Mouse (Mus musculus) kidney, adult 11 months (tissue): ENCODE measurements around the gene Cdkl4.
"Not testable (repeated sequence)": the region's sequence is repeated elsewhere in the genome, so short reads cannot be mapped to it uniquely, and the experiment has no call there.

Source experiments
- DNase-seq: peaks from one replicate; pipeline ENCODE4 v3.0.0; 2022

Gene Cdkl4

DNA sequence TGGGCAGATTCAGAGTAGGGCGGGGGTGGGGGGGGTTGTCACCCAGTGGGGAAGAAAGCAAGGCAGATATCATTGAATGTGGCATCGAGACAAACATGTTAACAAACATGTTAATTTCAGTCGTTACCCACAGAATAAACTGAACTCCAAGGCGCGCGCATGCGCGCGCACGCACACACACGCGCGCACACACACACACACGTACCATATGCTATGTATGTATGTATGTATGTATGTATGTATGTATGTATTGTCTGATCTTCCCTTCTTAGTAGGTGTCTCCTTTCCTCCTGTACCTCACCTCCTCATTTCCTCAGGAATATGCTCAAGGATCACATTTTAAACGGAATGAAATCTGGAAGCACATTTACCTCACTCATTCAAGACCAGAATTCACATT lies at the start of gene Cdkl4:
TSS of gene Cdkl4 (minus strand) at position 175 of the 400 bp plus-strand sequence.
- no peak for DNase-seq

DNA sequence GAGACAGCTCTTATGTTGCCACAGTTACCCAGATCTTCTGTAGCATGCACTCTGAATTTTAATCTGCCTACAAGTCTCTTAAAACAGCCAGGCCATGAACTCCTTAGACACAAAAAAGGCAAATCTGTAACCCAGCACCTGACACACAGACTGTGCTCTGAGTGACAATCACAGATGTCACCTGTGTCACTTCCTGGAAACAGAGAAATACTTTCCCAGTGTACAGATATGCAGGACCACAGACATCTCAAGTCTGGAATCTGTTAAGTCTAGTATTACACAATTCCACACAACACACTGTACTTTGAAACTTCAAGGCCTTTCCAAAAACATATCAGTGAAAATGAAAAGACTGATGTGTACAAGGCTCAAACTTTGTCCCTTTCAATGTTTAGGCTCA lies 47.4 kb upstream of the Cdkl4 start:
- DNase-seq: no peak

DNA sequence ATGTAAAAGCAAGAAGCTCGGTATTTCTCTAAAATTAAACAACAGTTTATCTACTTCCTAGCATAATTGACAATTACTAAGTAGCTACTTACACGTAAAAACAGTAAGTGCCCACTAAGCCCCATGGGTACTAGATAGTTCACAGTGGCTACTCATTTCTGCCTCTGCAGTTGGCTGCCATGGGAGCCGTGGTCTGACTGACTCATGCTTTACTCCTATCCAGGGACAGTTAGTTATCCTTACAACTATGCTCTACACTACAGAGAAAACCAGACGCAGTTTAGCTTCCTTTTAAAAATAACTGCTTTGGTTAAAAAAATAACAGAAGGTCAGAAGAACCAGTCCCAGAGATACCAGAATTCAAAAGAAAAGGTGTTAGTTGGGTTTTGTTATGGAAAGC lies 44.1 kb upstream of the Cdkl4 start:
- DNase-seq: no peak

DNA sequence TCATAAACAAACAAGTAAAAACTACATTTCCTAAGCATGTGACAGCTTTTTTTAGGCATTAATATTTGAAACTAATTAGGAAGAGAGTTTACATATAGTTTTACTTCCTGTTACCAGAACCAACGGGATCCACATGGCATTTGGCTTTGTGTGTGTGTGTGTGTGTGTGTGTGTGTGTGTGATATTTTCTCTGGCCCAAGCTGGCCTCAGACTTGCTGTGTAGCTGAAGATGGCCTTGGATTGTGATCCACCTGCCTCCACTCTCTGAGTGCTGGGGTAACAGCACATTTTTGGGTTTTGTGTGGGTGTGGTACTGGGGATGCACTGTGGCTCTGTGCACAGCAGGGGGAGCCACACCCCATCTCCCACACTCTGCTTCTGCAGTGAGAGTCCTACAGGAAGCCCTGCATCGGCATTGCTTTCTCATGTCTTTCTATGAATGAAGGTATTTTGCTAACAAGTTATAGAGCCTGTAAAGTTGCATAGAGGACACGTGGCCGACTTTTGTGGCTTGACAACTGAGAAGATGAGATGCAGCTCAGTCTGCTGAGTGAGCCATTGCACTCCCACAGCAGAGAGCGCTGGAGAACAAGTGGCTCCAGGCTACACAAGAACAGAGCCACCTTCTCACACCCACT lies 43.3 kb upstream of the Cdkl4 start:
- peak; percentile 19 for DNase-seq

DNA sequence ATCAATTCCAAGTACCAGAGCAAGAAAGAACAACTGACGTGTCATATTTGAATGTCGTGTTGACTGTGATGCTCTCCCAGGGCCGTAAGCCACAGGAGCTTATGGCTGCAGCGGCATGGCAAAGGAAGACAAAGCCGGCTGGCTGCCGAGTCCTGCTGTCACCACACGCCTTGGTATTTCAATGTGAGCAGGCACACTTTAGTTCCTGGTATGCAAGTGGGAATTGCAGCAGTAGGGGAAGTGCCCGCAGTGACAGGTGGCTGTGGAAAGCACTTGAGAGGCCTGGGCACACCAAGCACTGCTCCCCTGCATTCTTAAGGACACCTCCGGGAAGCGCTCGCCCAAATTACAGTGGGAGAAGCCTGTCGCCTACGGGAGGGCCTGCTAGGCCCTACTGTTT lies 41.9 kb upstream of the Cdkl4 start:
- DNase-seq: no peak

DNA sequence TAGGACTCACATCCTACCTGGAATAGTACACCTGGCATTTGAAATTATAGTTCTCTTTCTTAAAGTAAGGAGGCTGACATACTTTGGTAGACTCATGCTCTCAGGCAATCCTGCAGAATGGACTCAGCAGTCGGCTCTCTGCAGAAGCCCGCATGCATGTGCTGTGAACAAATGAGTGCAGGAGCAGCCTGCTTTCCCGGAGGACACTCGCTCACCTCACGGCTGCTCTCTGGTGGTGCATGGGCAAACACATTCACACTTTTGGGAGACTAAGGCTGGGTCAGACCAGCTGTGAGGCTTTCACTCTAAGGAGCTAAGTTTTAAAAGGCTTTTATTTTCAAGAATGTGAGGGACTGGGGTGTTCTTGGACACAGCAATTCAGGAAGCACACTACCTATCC lies 41.3 kb upstream of the Cdkl4 start:
- DNase-seq: no peak

DNA sequence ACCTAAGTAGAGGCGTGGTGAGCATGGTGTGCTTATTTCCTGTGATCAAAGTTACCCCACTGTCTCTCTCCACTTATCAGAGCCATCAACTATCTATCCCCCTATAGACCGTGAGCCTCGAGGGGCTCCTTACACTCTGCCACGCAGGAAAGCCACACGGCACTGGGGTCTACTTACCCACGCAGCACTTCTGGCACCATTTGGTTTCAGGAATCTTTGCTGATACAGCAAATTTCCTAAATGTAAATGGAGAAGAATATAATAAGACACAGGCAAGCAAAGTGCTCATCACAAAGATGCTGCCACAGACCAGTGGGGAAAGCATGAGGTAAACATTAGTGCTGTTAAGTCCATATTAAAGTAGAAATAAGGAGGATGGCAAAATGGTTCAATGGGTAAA lies 26.2 kb upstream of the Cdkl4 start:
- DNase-seq: no peak

DNA sequence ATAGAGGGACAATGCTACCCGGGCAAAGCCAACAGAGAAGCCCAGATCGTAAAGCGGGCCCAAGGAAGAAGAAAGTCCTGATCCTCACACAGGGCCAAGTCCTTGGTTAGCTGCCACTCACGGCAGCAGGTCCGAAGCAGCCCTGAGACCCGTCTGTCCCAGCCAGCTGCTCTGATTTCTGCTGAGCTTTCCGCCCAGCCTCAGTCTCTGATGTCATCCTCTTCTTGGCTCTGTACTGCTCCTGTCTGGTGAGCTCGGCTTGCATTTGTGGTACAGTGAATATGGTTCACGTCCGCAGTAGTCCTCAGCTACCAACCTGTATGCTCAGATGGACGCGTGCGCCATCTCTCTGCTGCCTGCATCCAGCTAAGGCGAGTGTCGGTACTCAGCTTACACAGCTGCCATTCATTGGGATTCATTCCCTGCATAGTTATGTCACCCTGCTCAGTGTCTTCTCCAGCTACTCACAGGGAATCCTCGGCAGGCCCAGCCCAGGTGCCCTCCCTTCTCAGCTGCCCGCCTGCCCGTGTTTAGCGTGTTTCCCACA lies 25.5 kb upstream of the Cdkl4 start:
- no peak for DNase-seq

DNA sequence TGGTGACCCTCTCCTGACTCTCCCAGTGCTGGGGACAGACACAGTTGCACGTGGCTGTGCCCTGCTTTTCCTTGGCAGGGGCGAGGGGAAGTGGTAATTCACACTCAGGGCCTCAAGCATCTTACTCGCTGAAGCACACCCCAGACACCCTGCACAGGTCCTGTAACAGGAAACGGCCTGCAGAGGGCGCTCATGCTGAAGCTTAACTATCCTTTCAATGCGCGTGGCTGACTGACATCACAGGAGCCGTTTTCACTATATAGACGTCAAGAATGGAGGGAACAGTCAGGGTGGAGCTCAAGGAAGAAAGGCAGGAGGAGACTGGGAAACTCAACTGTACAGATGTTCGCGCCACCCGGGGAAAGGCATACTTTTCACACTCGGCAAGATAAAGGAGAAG lies 23.8 kb upstream of the Cdkl4 start:
- no peak for DNase-seq

DNA sequence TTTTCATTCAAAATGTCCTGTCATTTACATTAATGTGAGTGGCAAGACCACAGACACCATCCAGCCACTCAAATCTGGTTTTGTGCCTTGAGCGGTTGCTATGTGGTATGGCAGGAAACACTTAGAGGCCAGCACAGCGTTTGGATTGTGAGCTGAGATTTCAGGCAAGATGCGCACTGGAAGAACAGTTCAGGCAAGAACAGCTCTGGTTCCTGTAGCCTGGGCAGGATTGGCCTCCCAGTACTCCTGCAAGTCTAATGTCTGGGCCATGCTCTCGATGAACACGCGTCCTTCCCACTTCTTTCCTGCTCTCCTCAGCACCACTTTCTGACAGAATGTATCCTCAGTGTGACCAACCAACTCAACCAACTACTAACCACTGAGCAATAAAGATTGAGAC lies 5.4 kb upstream of the Cdkl4 start:
- DNase-seq: no peak

DNA sequence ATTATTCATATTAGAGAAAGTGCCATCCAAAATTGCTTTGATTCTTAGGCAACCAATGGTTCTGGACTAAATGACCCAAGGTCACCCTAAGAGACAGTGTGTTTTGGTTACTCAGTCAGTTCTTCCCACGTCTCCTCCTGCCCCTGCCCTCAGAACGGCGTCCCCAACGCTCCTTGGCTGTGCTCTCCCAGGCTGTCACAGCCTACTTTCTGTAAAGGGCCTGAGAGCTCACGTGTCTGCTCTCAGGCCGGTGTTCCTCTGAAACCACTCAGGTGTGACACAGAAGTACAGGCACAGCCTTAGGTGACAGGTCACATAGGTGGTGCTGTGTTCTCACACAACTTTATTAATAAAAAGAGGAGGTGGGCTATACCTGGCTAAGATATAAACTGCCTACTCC lies 2.3 kb upstream of the Cdkl4 start:
- DNase-seq: no peak

DNA sequence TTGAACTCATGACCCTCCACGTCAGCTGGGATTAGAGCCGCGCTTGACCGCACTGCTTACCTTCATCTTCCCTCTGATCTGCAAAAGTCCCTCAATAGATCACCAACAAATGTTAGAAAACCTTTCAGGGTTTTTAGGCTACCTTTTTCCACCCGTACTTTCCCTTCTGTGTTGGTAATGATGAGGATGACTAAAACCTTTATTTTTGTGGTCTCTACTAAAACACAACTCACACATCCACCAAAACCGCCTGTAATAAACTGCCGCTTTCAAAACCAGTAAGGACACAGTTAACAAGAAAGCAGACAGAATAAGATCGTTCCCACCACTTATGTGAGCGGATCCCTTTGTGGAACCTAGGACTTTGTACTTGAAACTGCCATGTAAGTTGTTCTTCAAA lies 1.5 kb upstream of the Cdkl4 start:
- no peak for DNase-seq

DNA sequence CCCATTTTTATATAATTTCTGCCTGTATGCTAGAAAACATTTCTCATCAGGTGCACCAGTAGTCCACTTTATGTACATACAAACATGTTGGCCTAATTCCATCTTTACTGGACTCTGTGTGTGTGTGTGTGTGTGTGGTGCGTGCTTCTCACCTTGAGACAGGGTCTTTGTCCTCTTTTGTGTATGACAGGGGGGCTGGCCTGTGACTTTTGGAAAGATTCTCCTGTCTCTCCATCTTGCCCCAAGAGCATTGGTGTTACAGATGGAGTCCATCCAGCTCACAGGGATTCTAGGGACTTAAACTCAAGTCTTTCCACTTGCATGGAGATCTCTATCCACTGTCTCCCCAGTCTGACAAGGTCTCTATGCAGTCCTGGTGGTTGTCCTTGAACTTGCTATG lies 428 bp upstream of the Cdkl4 start:
- DNase-seq: no peak

DNA sequence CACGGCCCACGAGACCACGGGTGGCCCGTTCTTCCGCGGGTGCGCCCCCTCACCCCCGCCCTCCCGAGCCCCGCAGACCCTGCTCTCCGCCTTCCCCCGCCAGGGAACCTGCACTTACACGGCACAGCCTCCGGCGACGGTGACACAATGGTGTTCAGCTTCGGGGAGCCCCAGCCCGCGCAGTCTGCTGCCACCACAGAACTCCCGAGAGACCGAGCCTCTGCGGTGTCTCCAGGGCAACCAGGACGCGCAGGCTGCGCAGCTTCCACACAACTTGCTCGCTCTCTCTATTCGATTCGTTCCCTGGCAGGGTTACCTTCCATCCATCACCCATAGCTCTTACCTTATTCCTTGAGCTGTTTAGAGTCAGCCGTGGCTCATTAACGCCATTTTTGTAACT lies 399 bp downstream of the Cdkl4 start:
- peak; percentile 27 for DNase-seq

DNA sequence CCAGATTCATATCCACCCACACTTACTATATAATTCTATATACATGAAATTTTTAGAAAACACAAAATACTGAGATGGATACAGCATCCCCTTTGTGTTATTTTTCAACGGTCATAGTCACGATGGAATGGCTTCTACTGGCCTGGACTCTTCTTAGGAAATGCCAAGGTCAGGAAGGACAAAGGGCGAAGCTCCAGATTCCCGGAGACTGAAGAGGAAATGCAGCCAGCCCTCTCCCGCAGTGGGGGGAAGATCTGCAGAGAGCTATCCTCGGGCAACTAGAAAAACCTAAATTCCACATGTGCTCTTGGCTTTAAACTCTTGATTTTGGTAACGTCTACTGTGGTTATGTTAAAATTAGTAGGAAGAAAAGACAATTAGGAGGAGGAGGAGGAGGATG lies 2.6 kb downstream of the Cdkl4 start:
- no peak for DNase-seq

DNA sequence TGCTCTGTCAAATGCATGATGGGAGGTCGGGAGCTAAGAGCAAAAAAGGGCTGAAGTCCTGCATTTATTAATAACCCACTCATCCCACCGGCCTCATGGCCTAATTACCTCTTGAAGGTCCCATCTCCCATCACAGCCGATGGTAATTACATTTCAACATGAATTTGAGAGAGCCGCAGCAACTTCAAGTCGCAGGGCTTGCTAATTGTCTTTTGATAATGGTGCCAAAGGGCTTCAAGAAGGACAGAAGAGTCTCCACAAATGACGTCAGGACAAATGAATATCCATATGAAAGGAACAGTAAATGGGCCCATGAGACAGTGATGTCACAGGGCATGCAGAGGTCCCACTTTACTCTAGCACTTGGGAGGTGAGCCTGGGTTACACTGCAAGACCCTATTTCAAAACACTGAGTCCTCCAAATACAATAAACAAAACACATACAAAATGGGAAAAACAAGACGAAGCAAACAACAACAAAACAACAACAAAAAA lies 3.1 kb downstream of the Cdkl4 start:
- no peak for DNase-seq

DNA sequence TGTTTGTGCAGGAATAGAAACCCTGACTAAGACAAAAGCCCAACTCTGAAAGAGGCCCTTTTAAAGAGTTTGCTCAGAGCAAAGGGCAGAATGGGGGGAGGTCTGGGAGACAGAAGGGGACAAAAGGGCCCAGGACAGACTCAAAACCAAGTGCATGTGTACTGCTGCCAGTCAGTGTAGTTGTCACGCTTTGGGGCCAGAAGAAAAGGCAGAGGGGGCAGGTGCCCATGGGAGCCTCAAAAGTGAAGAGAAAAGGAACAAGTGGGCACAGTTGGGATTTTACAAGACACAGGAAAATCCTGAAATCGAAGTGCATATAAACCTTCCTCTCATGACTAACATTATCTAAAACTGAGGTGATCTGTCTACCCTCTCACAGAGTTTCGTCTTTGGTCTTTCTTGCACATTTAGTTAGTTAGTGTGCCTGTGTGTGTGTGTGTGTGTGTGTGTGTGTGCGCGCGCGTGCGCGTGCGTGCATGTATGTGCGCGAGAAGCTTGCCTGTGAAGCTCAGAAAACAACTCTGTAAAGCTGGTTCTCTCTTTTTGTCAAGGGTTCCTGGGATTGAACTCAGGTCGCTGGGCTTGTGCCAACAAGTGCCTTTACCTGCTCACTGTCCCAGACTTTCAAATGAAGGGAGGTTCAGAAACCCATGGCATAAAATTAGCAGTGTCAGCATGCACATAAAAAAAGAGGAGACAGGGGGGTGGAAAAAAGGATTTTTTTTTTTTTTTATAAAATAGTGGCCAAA lies 5.3 kb downstream of the Cdkl4 start:
- DNase-seq: no peak

DNA sequence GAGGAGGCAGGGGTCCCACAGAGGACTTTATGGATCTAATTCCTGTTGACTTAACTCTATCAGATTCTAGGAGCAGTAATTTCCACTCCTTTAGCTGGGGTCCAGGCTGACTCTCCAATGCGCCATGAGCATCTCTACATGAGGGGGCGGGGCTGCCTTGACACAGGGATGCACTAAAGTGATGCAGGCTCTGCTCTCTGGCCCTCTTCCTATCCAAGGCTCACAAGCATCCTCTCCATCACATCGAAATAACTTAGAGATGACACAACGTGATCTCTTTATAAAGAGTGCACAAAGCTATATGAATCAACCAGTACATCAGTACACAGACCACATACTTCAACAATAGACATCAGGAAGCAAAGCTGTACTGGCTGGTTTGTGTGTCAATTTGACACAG lies 6.2 kb downstream of the Cdkl4 start:
- DNase-seq: no peak

DNA sequence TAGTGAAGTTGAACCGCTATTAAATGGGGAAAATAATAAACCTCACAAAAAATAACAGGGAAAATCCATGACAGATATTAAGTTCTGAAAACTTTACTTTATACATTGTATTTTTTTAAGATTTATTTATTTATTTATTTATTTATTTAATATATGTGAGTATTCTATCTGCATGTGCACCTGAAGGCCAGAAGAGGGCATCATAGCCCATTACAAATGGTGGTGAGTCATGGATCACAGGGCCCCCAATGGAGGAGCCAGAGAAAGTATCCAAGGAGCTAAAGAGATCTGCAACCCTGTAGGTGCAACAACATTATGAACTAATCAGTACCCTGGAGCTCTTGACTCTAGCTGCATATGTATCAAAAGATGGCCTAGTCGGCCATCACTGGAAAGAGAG lies 7.9 kb downstream of the Cdkl4 start:
- not testable (repeated sequence) for DNase-seq

DNA sequence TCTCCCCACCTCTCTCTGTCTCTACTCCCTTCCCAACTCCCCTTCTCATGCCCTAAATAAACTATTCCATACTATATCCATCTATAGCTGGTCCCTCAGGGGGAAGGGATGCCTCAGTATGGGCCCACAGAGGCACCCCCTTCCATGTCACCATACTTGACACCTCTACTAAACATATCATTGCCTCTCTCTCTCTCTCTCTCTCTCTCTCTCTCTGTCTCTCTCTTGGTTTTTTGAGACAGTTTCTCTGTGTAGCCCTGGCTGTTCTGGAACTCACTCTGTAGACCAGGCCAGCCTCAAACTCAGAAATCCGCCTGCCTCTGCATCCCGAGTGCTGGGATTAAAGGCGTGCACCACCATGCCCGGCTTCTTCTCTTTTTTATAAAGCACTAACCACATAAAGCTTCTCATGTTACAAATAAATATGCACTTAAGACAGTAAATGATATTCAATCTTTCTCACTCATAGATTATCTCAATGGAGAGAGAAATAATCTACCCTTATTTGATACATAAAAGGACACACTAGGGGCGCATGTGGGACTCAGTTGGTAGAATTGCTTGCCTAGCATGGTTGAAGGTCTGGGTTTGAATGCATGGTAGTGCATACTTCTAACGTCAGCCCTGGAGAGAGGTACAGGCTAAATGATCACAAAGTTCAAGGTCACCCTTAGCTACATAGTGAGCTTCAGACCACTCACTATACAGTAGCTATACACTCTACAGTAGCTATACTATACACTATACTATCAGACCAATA lies 8.6 kb downstream of the Cdkl4 start:
- no peak for DNase-seq

DNA sequence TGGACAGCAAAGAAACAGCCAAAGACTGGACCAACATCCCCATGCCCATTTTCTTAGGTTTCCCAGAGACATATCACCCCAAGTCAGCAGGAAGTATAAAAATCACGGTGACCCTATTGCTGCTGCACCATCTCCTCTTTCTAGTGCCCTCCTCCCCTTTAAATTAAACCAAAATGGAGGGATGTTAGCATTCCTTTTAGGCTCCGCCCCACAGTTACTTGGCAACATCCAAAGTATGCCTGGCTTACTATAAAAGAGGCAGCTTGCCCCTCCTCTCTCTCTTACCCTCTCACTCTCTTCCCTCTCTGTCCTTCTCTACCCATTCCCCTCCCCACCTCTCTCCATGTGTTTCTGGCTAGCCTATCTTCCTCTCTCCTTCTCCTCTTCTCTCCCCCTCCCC lies 9.2 kb downstream of the Cdkl4 start:
- no peak for DNase-seq

DNA sequence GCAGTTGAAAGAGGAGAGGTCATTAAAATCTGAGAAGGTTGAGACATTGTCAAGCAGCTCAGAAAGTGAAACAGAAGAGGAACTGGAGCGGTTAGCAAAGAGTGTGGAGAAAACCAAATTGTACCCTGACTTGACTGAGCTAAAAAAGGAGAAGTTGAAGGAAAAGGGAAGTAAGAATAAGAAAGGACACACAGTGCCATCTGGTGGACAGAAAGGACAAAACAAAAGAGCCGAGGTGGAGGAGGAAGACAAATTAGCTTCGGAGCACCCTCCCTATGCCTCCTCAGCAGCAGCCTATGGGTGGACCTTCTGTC lies 13.0 kb downstream of the Cdkl4 start:
- DNase-seq: no peak

DNA sequence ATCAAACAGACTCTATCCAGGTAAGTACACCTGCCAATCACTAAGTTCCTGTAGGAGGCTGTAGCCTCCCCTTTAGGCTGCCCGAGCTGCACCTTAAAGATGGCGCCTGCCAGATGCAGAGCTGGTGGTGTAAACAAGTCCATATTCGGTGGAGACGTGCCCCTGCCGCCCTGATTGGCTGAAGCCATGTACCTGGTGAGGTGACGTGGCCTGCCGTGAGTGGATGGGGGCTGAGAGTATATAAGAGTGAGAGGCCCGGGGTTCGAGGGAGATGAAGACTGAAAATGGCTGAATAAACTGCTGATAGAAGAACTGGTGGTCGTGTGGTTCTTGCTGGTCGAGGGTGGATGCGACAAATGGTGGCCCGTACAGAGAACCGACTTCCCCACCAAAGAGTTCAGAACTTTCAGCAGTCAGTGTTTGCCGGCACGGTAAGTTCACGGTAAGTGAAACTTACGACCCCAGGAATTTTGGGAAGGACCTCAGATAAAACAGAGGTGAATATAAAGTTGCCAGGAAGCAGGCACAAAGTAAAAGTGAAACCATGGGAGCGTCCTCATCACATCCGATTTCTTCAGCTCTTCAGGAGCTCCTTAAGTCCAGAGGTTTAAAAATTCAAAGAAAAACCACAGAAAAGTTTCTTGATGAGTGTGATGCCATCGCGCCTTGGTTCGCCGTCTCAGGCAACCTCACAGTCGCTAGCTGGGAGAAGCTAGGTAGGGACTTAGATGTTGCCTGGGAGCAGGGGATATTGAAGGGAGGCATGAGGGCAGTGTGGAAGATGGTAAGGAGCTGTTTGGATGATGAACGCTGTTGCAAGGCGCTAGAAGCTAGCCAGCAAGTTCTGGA lies 13.6 kb downstream of the Cdkl4 start:
- not testable (repeated sequence) for DNase-seq
